Mouse (Mus musculus) forebrain, embryonic 15.5 days (tissue): Measurements from ENCODE around the gene Pou2f3. TPM values are rescaled to one million over a fixed set of nuclear protein-coding genes. Genes with fewer than 3 reads are reported as not detected.

ENCODE experiments used
- ATAC-seq: fragments of 200-750 bp; cut with Nextera tagmentation; replicated peaks from 2 replicates; pipeline ENCODE4 v1.8.0; 2017; ENCODE audit warnings: mild to moderate bottlenecking, moderate TSS enrichment, moderate library complexity
- H3K27ac ChIP-seq: fragments of 300-500 bp; sonication (generic); replicated peaks from 2 replicates; pipeline ENCODE4 v1.5.1; 2015; ENCODE audit warnings: mild to moderate bottlenecking, inconsistent platforms
- H3K27me3 ChIP-seq: fragments of 300-500 bp; sonication (generic); 2 replicates; pipeline ENCODE4 v1.6.1; 2015; ENCODE audit warnings: inconsistent platforms
- H3K36me3 ChIP-seq: fragments of 300-500 bp; sonication (generic); 2 replicates; pipeline ENCODE4 v1.6.1; 2015; ENCODE audit warnings: mild to moderate bottlenecking, inconsistent platforms
- H3K4me1 ChIP-seq: fragments of 300-500 bp; sonication (generic); 2 replicates; pipeline ENCODE4 v1.6.1; 2015; ENCODE audit warnings: inconsistent platforms
- H3K4me2 ChIP-seq: fragments of 300-500 bp; sonication (generic); replicated peaks from 2 replicates; pipeline ENCODE4 v1.6.1; 2015; ENCODE audit warnings: mild to moderate bottlenecking, inconsistent platforms
- H3K4me3 ChIP-seq: fragments of 300-500 bp; sonication (generic); 2 replicates; pipeline ENCODE4 v1.5.1; 2015; ENCODE audit warnings: mild to moderate bottlenecking, inconsistent platforms
- H3K9ac ChIP-seq: fragments of 300-500 bp; sonication (generic); replicated peaks from 2 replicates; pipeline ENCODE4 v1.6.1; 2015; ENCODE audit warnings: mild to moderate bottlenecking, inconsistent platforms
- H3K9me3 ChIP-seq: fragments of 300-500 bp; sonication (generic); 2 replicates; pipeline ENCODE4 v1.6.1; 2016; ENCODE audit warnings: inconsistent platforms
- WGBS: fragments of 180-500 bp; shearing (Covaris S2); methylation state at CpG from one replicate; pipeline ENCODE4 v1.1.7; 2015; ENCODE audit warnings: mixed read lengths; 5-methylcytosine and 5-hydroxymethylcytosine counted together
- polyA plus RNA-seq: library from polyadenylated mRNA; unstranded; fragments of >200 nt; fragmentation: Nextera tagmentation; extraction: Ambion mirVana; gene quantifications from 2 replicates; pipeline ENCODE4 v1.2.1, GENCODE M21; 2015

Pou2f3 gene
- polyA plus RNA-seq, 1 experiment from 2014 or later = not detected

- peak within 1 kb of the TSS; percentile 24 for H3K27ac ChIP-seq
- WGBS = 4% methylated on average over 55 of the region's 55 CpGs
- H3K27me3 ChIP-seq = no peaks in the 10 kb centered on the region
- peak; percentile 96 for ATAC-seq
- H3K4me1 ChIP-seq = peaks cover 18% of the 10 kb centered on the region
- peak within 1 kb of the TSS; percentile 62 for H3K4me3 ChIP-seq
- peak within 1 kb of the TSS; percentile 90 for H3K9ac ChIP-seq
- H3K36me3 ChIP-seq = peaks cover 5% of the 10 kb centered on the region; the same call in 1 of the 2 replicates
- H3K9me3 ChIP-seq = no peaks in the 10 kb centered on the region
- H3K4me2 ChIP-seq = peak within 1 kb of the TSS; percentile 71
These were observed 93.8 kb downstream of the Pou2f3 start, which contains the start of gene Tmem136 for GRCm38 (mm10) chr9:43116134-43116996. TSS of gene Tmem136 (minus strand) at chr9:43116570.

DNA sequence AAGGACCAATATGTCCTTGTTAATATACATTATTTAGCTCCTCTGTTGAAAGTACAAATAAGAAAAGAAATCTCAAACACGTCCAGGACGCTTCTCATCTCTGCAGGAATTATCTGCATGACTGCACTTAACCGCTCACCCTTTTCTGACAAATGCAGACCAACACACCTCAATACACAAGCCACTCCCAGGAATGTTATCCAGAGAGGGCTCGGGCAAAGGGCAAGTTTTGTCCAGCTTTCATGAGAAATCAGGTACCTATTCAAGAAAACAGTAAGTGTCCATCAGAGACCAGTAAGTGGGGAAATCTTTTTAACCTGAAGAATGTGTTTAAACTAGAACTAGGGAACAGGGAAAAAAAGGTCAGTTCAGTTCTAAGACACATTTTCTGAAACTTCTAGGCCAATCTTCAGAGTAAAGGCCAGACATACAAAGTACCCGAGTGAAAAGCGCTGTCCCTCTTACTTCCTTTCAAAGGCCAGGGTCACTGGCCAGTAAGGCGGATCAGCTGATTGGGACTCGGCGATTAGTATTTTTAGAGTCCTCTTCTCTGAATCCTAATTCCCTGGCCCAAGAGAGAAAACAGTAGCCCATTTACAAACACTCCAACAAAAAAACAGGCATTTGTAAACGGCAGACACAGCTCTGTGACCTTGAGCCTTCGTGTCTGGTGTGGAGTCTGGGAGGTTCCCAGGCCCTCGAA is 94.6 kb downstream of the Pou2f3 start:
- peak overlapping the region; percentile 24; the same call in 1 of the 2 replicates for H3K27ac ChIP-seq
- no peak for ATAC-seq
- peaks cover 13% of the 10 kb centered on the region; the same call in 1 of the 2 replicates for H3K36me3 ChIP-seq
- no peaks in the 10 kb centered on the region for H3K27me3 ChIP-seq
- WGBS = 6% methylated on average over 12 of the region's 12 CpGs
- H3K4me1 ChIP-seq = peaks cover 18% of the 10 kb centered on the region
- H3K9ac ChIP-seq = peak overlapping the region; percentile 90
- no peaks in the 10 kb centered on the region for H3K9me3 ChIP-seq
- H3K4me3 ChIP-seq = peak overlapping the region; percentile 62
- peak overlapping the region; percentile 71 for H3K4me2 ChIP-seq

DNA sequence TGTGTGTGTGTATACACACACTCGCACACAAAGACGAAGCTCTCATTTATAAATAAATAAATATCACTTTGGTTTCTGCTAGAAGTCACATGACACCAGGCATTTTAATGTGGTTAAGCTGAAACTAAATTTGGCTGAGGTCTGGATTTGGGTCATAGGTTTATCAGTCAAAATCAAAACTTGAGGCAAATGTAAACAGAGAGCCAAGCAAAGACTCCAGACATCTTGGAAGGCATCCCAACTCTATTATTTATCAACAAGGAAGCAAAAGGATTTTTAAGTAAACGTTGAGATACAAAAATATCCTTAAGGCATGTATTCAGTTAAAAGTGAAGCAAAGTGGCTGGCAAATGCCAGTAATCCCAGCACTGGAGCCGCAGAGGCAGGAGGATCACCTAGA is 95.3 kb downstream of the Pou2f3 start:
- 94% methylated on average over 4 of the region's 4 CpGs for WGBS

GRCm38 (mm10) chr9:43110286-43110980 is 99.7 kb downstream of the Pou2f3 start:
- ATAC-seq = no peak
- peaks cover 25% of the 10 kb centered on the region for H3K4me1 ChIP-seq
- H3K9me3 ChIP-seq = no peaks in the 10 kb centered on the region
- WGBS = 89% methylated on average over 8 of the region's 8 CpGs
- H3K27ac ChIP-seq = no peak overlapping the region
- H3K9ac ChIP-seq = no peak overlapping the region
- H3K4me3 ChIP-seq = no peak overlapping the region
- no peak overlapping the region for H3K4me2 ChIP-seq
- H3K36me3 ChIP-seq = peaks cover 17% of the 10 kb centered on the region; the same call in 1 of the 2 replicates
- H3K27me3 ChIP-seq = no peaks in the 10 kb centered on the region

More for the DNA sequence above, 95.3 kb downstream of the Pou2f3 start:
- peaks cover 18% of the 10 kb centered on the region for H3K4me1 ChIP-seq
- no peak overlapping the region for H3K4me3 ChIP-seq
- no peak overlapping the region for H3K27ac ChIP-seq
- no peaks in the 10 kb centered on the region for H3K9me3 ChIP-seq
- H3K36me3 ChIP-seq = peaks cover 17% of the 10 kb centered on the region; the same call in 1 of the 2 replicates
- H3K4me2 ChIP-seq = no peak overlapping the region
- H3K27me3 ChIP-seq = no peaks in the 10 kb centered on the region
- ATAC-seq = no peak
- H3K9ac ChIP-seq = no peak overlapping the region

DNA sequence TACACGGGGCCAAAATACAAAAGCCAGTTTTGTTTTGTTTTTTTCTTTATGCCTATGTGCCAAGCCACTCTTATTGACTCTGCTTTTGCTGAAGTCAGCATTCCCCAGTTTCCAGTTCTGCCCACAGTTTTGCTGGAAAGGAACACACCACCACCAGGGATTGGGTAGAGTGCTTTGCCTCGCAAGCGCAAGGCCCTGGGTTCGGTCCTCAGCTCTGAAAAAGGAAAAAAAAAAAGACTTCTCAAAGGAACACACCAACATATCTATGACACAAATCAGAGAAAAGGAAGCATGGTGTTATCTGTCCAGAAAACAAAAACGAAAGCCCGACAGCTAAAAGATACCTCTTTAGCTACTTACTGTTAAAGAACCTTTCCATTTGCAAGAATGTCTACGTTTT is 101.0 kb downstream of the Pou2f3 start:
- no peak for ATAC-seq
- Histone ChIP-seq H3K36me3 (peaks cover 17% of the 10 kb centered on the region; the same call in 1 of the 2 replicates), H3K4me2 (no peak overlapping the region), H3K4me3 (no peak overlapping the region), H3K4me1 (peaks cover 27% of the 10 kb centered on the region), H3K9ac (no peak overlapping the region), H3K27ac (no peak overlapping the region), H3K9me3 (no peaks in the 10 kb centered on the region), H3K27me3 (no peaks in the 10 kb centered on the region)
- WGBS = 86% methylated on average over 7 of the region's 7 CpGs

GRCm38 (mm10) chr9:43108721-43109120 is 101.4 kb downstream of the Pou2f3 start:
- 84% methylated on average over 3 of the region's 3 CpGs for WGBS

GRCm38 (mm10) chr9:43108081-43108480 is 102.1 kb downstream of the Pou2f3 start:
- Histone ChIP-seq H3K4me2 (no peak overlapping the region), H3K27me3 (no peaks in the 10 kb centered on the region), H3K9me3 (no peaks in the 10 kb centered on the region), H3K9ac (no peak overlapping the region), H3K4me1 (peaks cover 37% of the 10 kb centered on the region), H3K4me3 (no peak overlapping the region), H3K36me3 (peaks cover 17% of the 10 kb centered on the region; the same call in 1 of the 2 replicates), H3K27ac (no peak overlapping the region)
- no peak for ATAC-seq
- WGBS = 85% methylated on average over 1 of the region's 1 CpGs

More at GRCm38 (mm10) chr9:43108721-43109120, 101.4 kb downstream of the Pou2f3 start:
- no peak for ATAC-seq
- Histone ChIP-seq H3K27ac (no peak overlapping the region), H3K36me3 (peaks cover 17% of the 10 kb centered on the region; the same call in 1 of the 2 replicates), H3K4me1 (peaks cover 31% of the 10 kb centered on the region), H3K4me3 (no peak overlapping the region), H3K27me3 (no peaks in the 10 kb centered on the region), H3K4me2 (no peak overlapping the region), H3K9me3 (no peaks in the 10 kb centered on the region), H3K9ac (no peak overlapping the region)

DNA sequence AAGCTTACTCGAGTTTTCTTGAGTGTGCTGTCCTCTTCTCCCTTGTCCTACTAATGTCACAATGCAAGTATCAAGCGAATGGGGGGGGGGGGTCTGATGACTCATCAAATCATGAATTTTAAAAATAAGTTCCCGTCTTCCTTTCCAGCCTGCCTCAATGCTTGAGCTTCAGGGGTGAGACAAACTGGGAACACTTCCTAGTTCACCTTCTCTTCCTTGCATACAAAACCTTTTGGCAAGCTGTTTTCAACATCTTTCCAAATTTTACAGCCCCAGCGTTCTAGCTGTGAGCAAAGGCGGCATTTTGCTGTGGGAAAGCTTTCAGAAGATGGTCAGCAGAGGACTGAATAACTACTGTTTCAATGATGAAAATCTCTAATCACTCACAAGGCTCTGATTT is 102.6 kb downstream of the Pou2f3 start:
- WGBS = 64% methylated on average over 5 of the region's 5 CpGs

DNA sequence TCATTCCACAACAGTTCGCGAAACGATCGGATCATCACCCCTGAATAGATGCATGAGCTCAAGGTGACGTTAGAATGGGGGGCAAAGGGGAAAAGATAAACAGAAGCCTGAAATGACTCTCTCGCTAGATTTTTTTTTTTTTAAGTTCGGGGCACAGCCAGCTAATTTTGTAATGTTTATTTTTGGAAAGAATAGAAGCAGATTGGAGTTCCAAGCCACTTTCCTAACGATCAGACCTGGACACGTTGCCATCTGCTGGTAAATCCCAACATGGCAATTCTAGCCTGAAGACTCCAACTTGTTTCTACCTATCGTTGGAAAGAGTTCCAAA is 103.0 kb downstream of the Pou2f3 start, which contains the start of gene Arhgef12:
Arhgef12 (minus strand) TSS at position 53 of the 331 bp plus-strand sequence.
- H3K4me3 ChIP-seq = peak within 1 kb of the TSS; percentile 97
- peak within 1 kb of the TSS; percentile 91 for H3K9ac ChIP-seq
- H3K27ac ChIP-seq = peak within 1 kb of the TSS; percentile 80
- H3K4me2 ChIP-seq = peak within 1 kb of the TSS; percentile 76
- H3K27me3 ChIP-seq = no peaks in the 10 kb centered on the region
- H3K9me3 ChIP-seq = no peaks in the 10 kb centered on the region
- WGBS = 29% methylated on average over 10 of the region's 10 CpGs
- H3K4me1 ChIP-seq = peaks cover 46% of the 10 kb centered on the region
- peaks cover 17% of the 10 kb centered on the region; the same call in 1 of the 2 replicates for H3K36me3 ChIP-seq
- no peak for ATAC-seq

More for the DNA sequence above, 102.6 kb downstream of the Pou2f3 start:
- Histone ChIP-seq H3K9ac (no peak overlapping the region), H3K4me1 (peaks cover 42% of the 10 kb centered on the region), H3K27me3 (no peaks in the 10 kb centered on the region), H3K4me2 (no peak overlapping the region), H3K36me3 (peaks cover 17% of the 10 kb centered on the region; the same call in 1 of the 2 replicates), H3K27ac (no peak overlapping the region), H3K9me3 (no peaks in the 10 kb centered on the region), H3K4me3 (no peak overlapping the region)
- no peak for ATAC-seq

GRCm38 (mm10) chr9:43106426-43107186 is 103.6 kb downstream of the Pou2f3 start:
- peak; percentile 46 for ATAC-seq

More at GRCm38 (mm10) chr9:43106426-43107186, 103.6 kb downstream of the Pou2f3 start:
- peak overlapping the region; percentile 91 for H3K9ac ChIP-seq
- H3K4me1 ChIP-seq = peaks cover 51% of the 10 kb centered on the region
- WGBS = 13% methylated on average over 22 of the region's 22 CpGs
- peak overlapping the region; percentile 97 for H3K4me3 ChIP-seq
- H3K27ac ChIP-seq = peak overlapping the region; percentile 80
- peak overlapping the region; percentile 76 for H3K4me2 ChIP-seq
- H3K9me3 ChIP-seq = no peaks in the 10 kb centered on the region
- peaks cover 15% of the 10 kb centered on the region; the same call in 1 of the 2 replicates for H3K36me3 ChIP-seq
- H3K27me3 ChIP-seq = no peaks in the 10 kb centered on the region
